Mouse (Mus musculus) midbrain, embryonic 16.5 days (tissue): Measurements from ENCODE around the gene Crk. TPM values are rescaled to one million over a fixed set of nuclear protein-coding genes. Genes with fewer than 3 reads are reported as not detected.

ENCODE experiments used
- ATAC-seq: fragments of 200-750 bp; cut with Nextera tagmentation; 2 replicates; pipeline ENCODE4 v1.8.0; 2017; ENCODE audit warnings: moderate TSS enrichment
- H3K27ac ChIP-seq: fragments of 300-500 bp; sonication (generic); 2 replicates; pipeline ENCODE4 v1.5.1; 2014; ENCODE audit warnings: mild to moderate bottlenecking, low read length, mixed read lengths
- H3K27me3 ChIP-seq: fragments of 300-500 bp; sonication (generic); 2 replicates; pipeline ENCODE4 v1.6.1; 2014; ENCODE audit warnings: low read depth, low read length, mixed read lengths; ENCODE audit not compliant: control insufficient read depth, insufficient read depth
- H3K36me3 ChIP-seq: fragments of 300-500 bp; sonication (generic); 2 replicates; pipeline ENCODE4 v1.6.1; 2014; ENCODE audit warnings: mild to moderate bottlenecking, low read length, moderate library complexity, mixed read lengths; ENCODE audit not compliant: control insufficient read depth, insufficient read depth
- H3K4me1 ChIP-seq: fragments of 300-500 bp; sonication (generic); 2 replicates; pipeline ENCODE4 v1.6.1; 2014; ENCODE audit warnings: mild to moderate bottlenecking, low read length, mixed read lengths; ENCODE audit not compliant: control insufficient read depth, insufficient read depth
- H3K4me2 ChIP-seq: fragments of 300-500 bp; sonication (generic); 2 replicates; pipeline ENCODE4 v1.6.1; 2014; ENCODE audit warnings: mild to moderate bottlenecking, low read length, mixed read lengths
- H3K4me3 ChIP-seq: fragments of 300-500 bp; sonication (generic); 2 replicates; pipeline ENCODE4 v1.5.1; 2014; ENCODE audit warnings: low read depth, mild to moderate bottlenecking, low read length, moderate library complexity, mixed read lengths
- H3K9ac ChIP-seq: fragments of 300-500 bp; sonication (generic); 2 replicates; pipeline ENCODE4 v1.6.1; 2014; ENCODE audit warnings: low read depth, low read length, mixed read lengths
- H3K9me3 ChIP-seq: fragments of 300-500 bp; sonication (generic); replicated peaks from 2 replicates; pipeline ENCODE4 v1.6.1; 2014; ENCODE audit warnings: mild to moderate bottlenecking, low read length, mixed read lengths; ENCODE audit not compliant: control insufficient read depth, poor library complexity, severe bottlenecking
- WGBS: fragments of 180-500 bp; shearing (Covaris S2); extraction: QIAGEN DNeasy Blood & Tissue Kit; methylation state at CpG from one replicate; pipeline ENCODE4 v1.1.7; 2014; 5-methylcytosine and 5-hydroxymethylcytosine counted together
- polyA plus RNA-seq: library from polyadenylated mRNA; unstranded; fragments of >200 nt; fragmentation: Nextera tagmentation; extraction: Ambion mirVana; gene quantifications from 2 replicates; pipeline ENCODE4 v1.2.1, GENCODE M21; 2015

Gene Crk
- polyA plus RNA-seq, 1 experiment from 2014 or later, result 105 TPM

- Histone ChIP-seq H3K9ac (no peak overlapping the region), H3K4me1 (0 out of 2 replicates have a peak, but pooled peaks cover 2% of the 10 kb centered on the region), H3K4me2 (no peak overlapping the region), H3K36me3 (peaks cover 2% of the 10 kb centered on the region; the same call in 1 of the 2 replicates), H3K9me3 (no peaks in the 10 kb centered on the region), H3K27me3 (peaks cover 4% of the 10 kb centered on the region), H3K4me3 (no peak overlapping the region), H3K27ac (no peak overlapping the region)
- WGBS, result 94% methylated on average over 12 of the region's 12 CpGs
- no peak for ATAC-seq
Measured at GRCm38 (mm10) chr11:75660081-75660590, 18.9 kb upstream of the Crk start.

GRCm38 (mm10) chr11:75660941-75661800 is 17.9 kb upstream of the Crk start:
- ATAC-seq, result no peak

GRCm38 (mm10) chr11:75662131-75662530 is 16.9 kb upstream of the Crk start:
- Histone ChIP-seq H3K27ac (no peak overlapping the region), H3K4me1 (no peaks in the 10 kb centered on the region), H3K4me3 (no peak overlapping the region), H3K9me3 (no peaks in the 10 kb centered on the region), H3K4me2 (no peak overlapping the region), H3K36me3 (peaks cover 4% of the 10 kb centered on the region; the same call in 1 of the 2 replicates), H3K27me3 (no peaks in the 10 kb centered on the region), H3K9ac (no peak overlapping the region)
- WGBS, result 88% methylated on average over 7 of the region's 7 CpGs
- ATAC-seq, result no peak

More at GRCm38 (mm10) chr11:75660941-75661800, 17.9 kb upstream of the Crk start:
- Histone ChIP-seq H3K27ac (no peak overlapping the region), H3K9me3 (no peaks in the 10 kb centered on the region), H3K4me2 (no peak overlapping the region), H3K4me1 (no peaks in the 10 kb centered on the region), H3K27me3 (no peaks in the 10 kb centered on the region), H3K4me3 (no peak overlapping the region), H3K9ac (no peak overlapping the region), H3K36me3 (peaks cover 4% of the 10 kb centered on the region; the same call in 1 of the 2 replicates)
- 92% methylated on average over 21 of the region's 21 CpGs for WGBS

DNA sequence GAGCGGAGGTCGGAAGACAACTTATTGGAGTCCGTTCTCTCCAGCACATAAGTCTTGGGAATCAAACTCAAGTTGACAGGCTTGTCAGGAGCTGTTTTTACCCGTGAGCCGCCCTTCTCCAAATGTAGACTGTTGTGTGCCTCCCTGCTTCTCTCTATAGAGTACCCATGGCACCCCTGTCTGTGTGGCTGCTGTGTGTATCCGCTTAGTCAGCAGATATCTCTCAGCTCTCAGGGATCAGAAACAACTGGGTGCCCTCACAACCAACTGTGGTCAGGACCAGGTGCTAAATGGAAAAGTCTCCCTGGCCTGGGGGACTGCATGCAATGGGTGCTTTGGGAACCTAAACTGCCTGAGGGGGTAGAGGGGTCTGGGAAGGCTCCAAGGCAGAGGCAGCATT is 12.8 kb upstream of the Crk start:
- H3K4me3 ChIP-seq, result no peak overlapping the region
- H3K4me2 ChIP-seq, result no peak overlapping the region
- no peak for ATAC-seq
- no peaks in the 10 kb centered on the region for H3K9me3 ChIP-seq
- no peak overlapping the region for H3K27ac ChIP-seq
- 96% methylated on average over 6 of the region's 6 CpGs for WGBS
- 0 out of 2 replicates have a peak, but pooled peaks cover 2% of the 10 kb centered on the region for H3K36me3 ChIP-seq
- H3K4me1 ChIP-seq, result no peaks in the 10 kb centered on the region
- no peak overlapping the region for H3K9ac ChIP-seq
- H3K27me3 ChIP-seq, result no peaks in the 10 kb centered on the region

- ATAC-seq, result no peak
- Histone ChIP-seq H3K4me3 (no peak overlapping the region), H3K4me1 (no peaks in the 10 kb centered on the region), H3K27ac (no peak overlapping the region), H3K4me2 (no peak overlapping the region), H3K9me3 (no peaks in the 10 kb centered on the region), H3K36me3 (0 out of 2 replicates have a peak, but pooled peaks cover 2% of the 10 kb centered on the region), H3K27me3 (no peaks in the 10 kb centered on the region), H3K9ac (no peak overlapping the region)
- WGBS, result 85% methylated on average over 3 of the region's 3 CpGs
Measured at GRCm38 (mm10) chr11:75668621-75669020, 10.4 kb upstream of the Crk start.

GRCm38 (mm10) chr11:75669176-75669852 is 9.7 kb upstream of the Crk start:
- Histone ChIP-seq H3K9ac (no peak overlapping the region), H3K27me3 (no peaks in the 10 kb centered on the region), H3K4me1 (no peaks in the 10 kb centered on the region), H3K27ac (no peak overlapping the region), H3K36me3 (0 out of 2 replicates have a peak, but pooled peaks cover 2% of the 10 kb centered on the region), H3K4me3 (no peak overlapping the region), H3K4me2 (no peak overlapping the region), H3K9me3 (no peaks in the 10 kb centered on the region)
- 88% methylated on average over 11 of the region's 11 CpGs for WGBS
- no peak for ATAC-seq

DNA sequence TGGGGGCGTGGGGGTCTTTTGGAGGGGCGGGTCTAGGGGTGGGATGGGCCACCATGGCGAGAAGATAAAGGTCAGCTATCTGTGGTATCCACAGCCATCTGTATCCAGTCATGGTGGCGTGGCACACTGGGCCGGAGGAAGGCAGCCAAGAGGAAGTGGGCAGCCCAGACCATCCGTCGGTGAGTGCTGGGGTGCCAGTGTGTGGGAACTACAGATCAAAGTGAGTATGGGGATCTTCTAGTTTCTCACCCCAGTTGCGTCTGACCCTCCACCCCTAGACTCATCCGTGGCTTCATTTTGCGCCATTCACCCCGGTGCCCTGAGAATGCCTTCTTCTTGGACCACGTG is 9.2 kb upstream of the Crk start:
- H3K27ac ChIP-seq, result no peak overlapping the region
- no peak overlapping the region for H3K4me3 ChIP-seq
- 0 out of 2 replicates have a peak, but pooled peaks cover 2% of the 10 kb centered on the region for H3K36me3 ChIP-seq
- no peaks in the 10 kb centered on the region for H3K4me1 ChIP-seq
- H3K9ac ChIP-seq, result no peak overlapping the region
- no peaks in the 10 kb centered on the region for H3K9me3 ChIP-seq
- no peak for ATAC-seq
- WGBS, result 91% methylated on average over 12 of the region's 12 CpGs
- H3K27me3 ChIP-seq, result no peaks in the 10 kb centered on the region
- H3K4me2 ChIP-seq, result no peak overlapping the region

GRCm38 (mm10) chr11:75671426-75672180 is 7.5 kb upstream of the Crk start:
- H3K4me2 ChIP-seq, result no peak overlapping the region
- H3K36me3 ChIP-seq, result no peaks in the 10 kb centered on the region
- ATAC-seq, result no peak
- H3K9ac ChIP-seq, result no peak overlapping the region
- H3K27ac ChIP-seq, result no peak overlapping the region
- H3K4me1 ChIP-seq, result no peaks in the 10 kb centered on the region
- 84% methylated on average over 22 of the region's 22 CpGs for WGBS
- H3K27me3 ChIP-seq, result no peaks in the 10 kb centered on the region
- no peak overlapping the region for H3K4me3 ChIP-seq
- H3K9me3 ChIP-seq, result no peaks in the 10 kb centered on the region
